ENCODE assay signal across 20 mouse cellular contexts in genomic region chr1:180622389-180622788, GRCm38 (mm10). TPM values are rescaled to one million over a fixed set of nuclear protein-coding genes. Genes with fewer than 3 reads are reported as not detected.
DNase-seq lines count a peak whose midpoint lies in the region; TF ChIP-seq lines count a peak whose summit lies in the region.
"Had no signal": no experiment of that assay in that cellular context is flagged by ENCODE, and none has a peak within 500 bp of the region (broad histone marks: within the 10 kb centered on the region; RNA-seq: fewer than 3 reads in every experiment).

No protein-coding gene starts in this region.

- WGBS in lung, adult 2 months = 58% methylated on average over 4 of the region's 4 CpGs

- no peak for TF ChIP-seq POLR2A in lung, adult 2 months (IDR thresholded peaks at IDR 0.05; ENCODE audit: borderline replicate concordance, extremely low read depth, low read depth, low read length)

- TF ChIP-seq CTCF in lung, adult 2 months (IDR thresholded peaks at IDR 0.05; ENCODE audit: insufficient read depth, low read length) = no peak

- H3K4me1 ChIP-seq in lung, adult 2 months (ENCODE audit: control insufficient read depth, insufficient read depth, low read length) = no peaks in the 10 kb centered on the region
- H3K4me1 ChIP-seq: embryonic facial prominence, embryonic 13.5 days; embryonic facial prominence, embryonic 15.5 days; forebrain, embryonic 12.5 days had no signal

- H3K4me3 ChIP-seq in lung, adult 2 months (replicated peaks; ENCODE audit: extremely low read depth, low read depth, low read length) = no peak overlapping the region
- H3K4me3 ChIP-seq: embryonic facial prominence, embryonic 13.5 days; embryonic facial prominence, embryonic 15.5 days; erythroblast, embryonic 14.5 days; forebrain, embryonic 10.5 days; forebrain, embryonic 12.5 days had no signal

- DNase-seq in heart, adult 11 months = peak; percentile 85
- DNase-seq in heart, adult 8-10 months (ENCODE audit: low spot score) = no peak
- peak; percentile 86 for DNase-seq in 416B (ENCODE audit: low read depth)
- DNase-seq in MN1 (ENCODE audit: low spot score) = peak; percentile 17
- DNase-seq in lung, adult 2 months = no peak
- DNase-seq: adrenal gland, adult 2 months; adrenal gland, postnatal 10 days; adrenal gland, postnatal 25 days; cerebellum, adult 11 months; cerebellum, adult 18-20 months; cerebellum, adult 8-10 months; cerebellum, adult 9-11 months; cerebellum, postnatal 14 days; cerebellum, postnatal 36 days; embryo, embryonic 11 days had no signal

RNA-seq across cellular contexts. Expression of gene Lin9, which starts 18.6 kb away (rescaled TPM):
- total RNA-seq in heart, adult 8-10 months (2022) = 1 to 10 TPM; 2.1 to 3.5 (median 2.4) TPM
- 1.7 and 2.7 TPM in 2 replicates for polyA plus RNA-seq in lung, adult 2 months (2012; rRNA removed)

RNA-seq across cellular contexts. Expression of gene Parp1, which starts 53.7 kb away (rescaled TPM):
- 10 to 100 TPM; 53.7 to 65.2 (median 57.6) TPM for total RNA-seq in heart, adult 8-10 months (2022)
- polyA plus RNA-seq in lung, adult 2 months (2012; rRNA removed) = 17.7 and 20.1 TPM in 2 replicates

Comparison
In these comparisons a context has a peak if more than half of its experiments do, and no peak if none do; other contexts are left out.
1. DNase-seq: peak in heart, adult 11 months (single experiment), 416B (single experiment) and MN1 (single experiment); none in heart, adult 8-10 months (single experiment) and lung, adult 2 months (single experiment).